Mouse (Mus musculus) leukemia stem cell, adult 10-12 weeks (primary cell): Measurements from ENCODE around the gene Morf4l1. TPM values are rescaled to one million over a fixed set of nuclear protein-coding genes. Genes with fewer than 3 reads are reported as not detected.

ENCODE experiments used
- polyA plus RNA-seq: library from polyadenylated mRNA; stranded (reverse); fragments of >175 nt; gene quantifications from 2 replicates; pipeline ENCODE4 v1.2.3, GENCODE M21; 2012; ENCODE audit warnings: low replicate concordance

Gene Morf4l1
- polyA plus RNA-seq = 24.4 and 41.6 TPM in 2 replicates

GRCm38 (mm10) chr9:90114567-90115307, at the start of gene Morf4l1:
Morf4l1 (minus strand) TSS chr9:90114774.

GRCm38 (mm10) chr9:90162926-90163748, 48.6 kb upstream of the Morf4l1 start, which contains the start of gene Adamts7:
Adamts7 (plus strand) TSS chr9:90163069.

GRCm38 (mm10) chr9:90053852-90054251, 60.7 kb downstream of the Morf4l1 start, which contains the start of gene Ctsh:
Ctsh (plus strand) TSS chr9:90054152.

Other genes with a start within 250 kb of the Morf4l1 start
- gene Rasgrf1, start 204.9 kb downstream of the Morf4l1 start, polyA plus RNA-seq = 0.05 TPM in 1 of 2 replicates, not detected in the other
- gene Ctsh, start 60.6 kb downstream of the Morf4l1 start, polyA plus RNA-seq = 13.0 and 25.8 TPM in 2 replicates
- 0.30 and 0.63 TPM in 2 replicates for gene Adamts7, start 48.3 kb upstream of the Morf4l1 start, polyA plus RNA-seq
- 11.3 and 24.5 TPM in 2 replicates for gene Tbc1d2b, start 156.0 kb upstream of the Morf4l1 start, polyA plus RNA-seq